Mouse (Mus musculus) heart, embryonic 11.5 days (tissue): Measurements from ENCODE around the gene Dhdds. TPM values are rescaled to one million over a fixed set of nuclear protein-coding genes. Genes with fewer than 3 reads are reported as not detected.
A peak's percentile ranks its signal among the peaks of the same experiment; 100 is the strongest.

Source experiments
- ATAC-seq: fragments of 200-750 bp; cut with Nextera tagmentation; replicated peaks from 2 replicates; pipeline ENCODE4 v1.8.0; 2017; ENCODE audit warnings: moderate library complexity; ENCODE audit not compliant: insufficient number of reproducible peaks, low FRiP score, low TSS enrichment
- H3K27ac ChIP-seq: fragments of 300-500 bp; sonication (generic); 2 replicates; pipeline ENCODE4 v1.5.1; 2014; ENCODE audit warnings: mild to moderate bottlenecking, low read depth, low read length
- H3K27me3 ChIP-seq: fragments of 300-500 bp; sonication (generic); 2 replicates; pipeline ENCODE4 v1.6.1; 2014; ENCODE audit warnings: mild to moderate bottlenecking, low read length, mixed read lengths; ENCODE audit not compliant: control insufficient read depth, insufficient read depth
- H3K36me3 ChIP-seq: fragments of 300-500 bp; sonication (generic); 2 replicates; pipeline ENCODE4 v1.6.1; 2014; ENCODE audit warnings: mild to moderate bottlenecking, low read length, moderate library complexity, mixed read lengths; ENCODE audit not compliant: control insufficient read depth, insufficient read depth
- H3K4me1 ChIP-seq: fragments of 300-500 bp; sonication (generic); 2 replicates; pipeline ENCODE4 v1.6.1; 2014; ENCODE audit warnings: low read length; ENCODE audit not compliant: control insufficient read depth, insufficient read depth
- H3K4me2 ChIP-seq: fragments of 300-500 bp; sonication (generic); 2 replicates; pipeline ENCODE4 v1.6.1; 2014; ENCODE audit warnings: mild to moderate bottlenecking, moderate library complexity
- H3K4me3 ChIP-seq: fragments of 300-500 bp; sonication (generic); 2 replicates; pipeline ENCODE4 v1.5.1; 2014; ENCODE audit warnings: low read depth, low read length
- H3K9ac ChIP-seq: fragments of 300-500 bp; sonication (generic); 2 replicates; pipeline ENCODE4 v1.6.1; 2014; ENCODE audit warnings: mild to moderate bottlenecking, low read depth, low read length, moderate library complexity
- H3K9me3 ChIP-seq: fragments of 300-500 bp; sonication (generic); replicated peaks from 2 replicates; pipeline ENCODE4 v1.6.1; 2016; ENCODE audit warnings: low read length; ENCODE audit not compliant: control insufficient read depth
- WGBS: fragments of 180-500 bp; shearing (Covaris S2); extraction: QIAGEN DNeasy Blood & Tissue Kit; methylation state at CpG from one replicate; pipeline ENCODE4 v1.1.7; 2014; ENCODE audit not compliant: insufficient replicate concordance; 5-methylcytosine and 5-hydroxymethylcytosine counted together
- polyA plus RNA-seq: library from polyadenylated mRNA; unstranded; fragments of >200 nt; fragmentation: Nextera tagmentation; extraction: Ambion mirVana; gene quantifications from 2 replicates; pipeline ENCODE4 v1.2.1, GENCODE M21; 2014

Gene Dhdds
- polyA plus RNA-seq, 1 experiment from 2014 or later, result 35.3 TPM

GRCm38 (mm10) chr4:134011450-134012414, 11.0 kb upstream of the Dhdds start:
- WGBS, result 6% methylated on average over 16 of the region's 16 CpGs
- H3K4me3 ChIP-seq, result no peak overlapping the region
- peaks cover 35% of the 10 kb centered on the region for H3K4me1 ChIP-seq
- no peak overlapping the region for H3K27ac ChIP-seq
- peak overlapping the region; percentile 49 for H3K4me2 ChIP-seq
- ATAC-seq, result no peak; the same call in 1 of the 2 replicates
- peaks cover under 1% of the 10 kb centered on the region; the same call in 1 of the 2 replicates for H3K27me3 ChIP-seq
- no peaks in the 10 kb centered on the region for H3K9me3 ChIP-seq
- H3K36me3 ChIP-seq, result no peaks in the 10 kb centered on the region
- 0 out of 2 replicates have a peak overlapping the region, but pooled peaks have one; percentile 3 for H3K9ac ChIP-seq

GRCm38 (mm10) chr4:134009709-134010108, 9.0 kb upstream of the Dhdds start:
- ATAC-seq, result no peak

DNA sequence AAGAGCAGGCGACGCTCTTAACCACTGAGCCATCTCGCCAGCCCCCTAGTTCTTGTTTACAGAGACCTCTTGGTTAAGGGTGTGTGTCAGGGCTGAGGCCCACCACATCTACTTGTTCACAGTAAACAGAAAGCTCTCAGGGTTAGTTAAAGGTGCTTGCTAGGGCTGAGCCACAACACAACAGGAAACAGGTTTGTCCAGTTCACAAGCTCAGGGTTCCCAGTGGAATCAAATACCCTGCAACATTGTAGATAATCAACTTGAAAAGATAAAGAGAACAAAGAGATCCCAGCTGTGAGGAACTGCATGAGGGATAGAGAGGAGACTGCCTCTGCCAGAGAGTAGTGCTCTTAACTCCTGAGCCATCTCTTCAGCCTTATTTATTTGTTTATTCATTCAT, 6.1 kb upstream of the Dhdds start:
- no peak overlapping the region for H3K4me2 ChIP-seq
- no peaks in the 10 kb centered on the region for H3K27me3 ChIP-seq
- 85% methylated on average over 3 of the region's 3 CpGs for WGBS
- H3K9me3 ChIP-seq, result no peaks in the 10 kb centered on the region
- H3K36me3 ChIP-seq, result no peaks in the 10 kb centered on the region
- H3K4me1 ChIP-seq, result peaks cover 8% of the 10 kb centered on the region
- no peak for ATAC-seq
- H3K27ac ChIP-seq, result no peak overlapping the region
- no peak overlapping the region for H3K9ac ChIP-seq
- no peak overlapping the region for H3K4me3 ChIP-seq

More at GRCm38 (mm10) chr4:134009709-134010108, 9.0 kb upstream of the Dhdds start:
- no peak overlapping the region for H3K4me2 ChIP-seq
- no peaks in the 10 kb centered on the region for H3K9me3 ChIP-seq
- H3K36me3 ChIP-seq, result no peaks in the 10 kb centered on the region
- H3K9ac ChIP-seq, result no peak overlapping the region
- no peak overlapping the region for H3K27ac ChIP-seq
- H3K4me1 ChIP-seq, result peaks cover 22% of the 10 kb centered on the region
- WGBS, result 73% methylated on average over 6 of the region's 6 CpGs
- no peak overlapping the region for H3K4me3 ChIP-seq
- no peaks in the 10 kb centered on the region for H3K27me3 ChIP-seq

DNA sequence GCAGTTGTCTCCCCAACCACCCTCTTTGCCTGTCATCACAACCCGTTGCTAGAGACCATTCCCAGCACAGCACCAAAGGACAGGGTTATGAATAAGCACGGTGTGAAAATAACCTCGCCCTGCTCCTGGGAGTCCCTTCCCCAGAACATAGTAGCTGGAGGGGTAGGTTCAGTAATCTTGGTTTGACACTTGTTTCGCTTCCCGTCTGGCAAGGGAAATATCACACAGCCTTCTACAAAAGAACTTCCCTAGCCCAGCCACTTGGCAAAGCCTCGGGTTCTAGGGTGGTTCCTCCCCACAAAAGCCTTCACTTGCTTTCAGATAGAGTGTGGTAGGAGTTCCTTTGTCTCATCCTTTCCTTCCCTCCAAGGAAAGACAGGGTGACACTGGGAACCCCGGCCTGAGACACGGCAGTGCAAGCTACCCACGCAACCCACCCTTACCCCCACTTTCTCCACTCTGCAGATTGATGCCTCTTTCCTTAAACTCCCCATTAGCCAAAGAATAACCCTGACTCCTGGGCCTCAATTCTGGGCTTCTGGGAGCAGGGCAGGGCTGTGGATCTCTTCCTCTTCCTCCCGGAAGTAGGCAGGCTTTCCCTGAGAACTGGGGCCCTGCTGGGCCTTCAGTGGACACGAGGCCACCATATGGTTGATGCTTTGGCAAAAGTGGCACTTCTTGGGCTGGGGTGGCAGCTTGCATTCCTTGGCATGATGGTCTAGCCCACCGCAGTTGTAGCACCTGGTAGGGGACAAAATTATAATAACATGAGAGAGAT, 5.1 kb upstream of the Dhdds start:
- Histone ChIP-seq H3K4me3 (no peak overlapping the region), H3K27me3 (no peaks in the 10 kb centered on the region), H3K27ac (no peak overlapping the region; the same call in 1 of the 2 replicates), H3K4me1 (no peaks in the 10 kb centered on the region; the same call in 1 of the 2 replicates), H3K9me3 (no peaks in the 10 kb centered on the region), H3K9ac (no peak overlapping the region), H3K4me2 (no peak overlapping the region), H3K36me3 (no peaks in the 10 kb centered on the region)
- 61% methylated on average over 12 of the region's 12 CpGs for WGBS
- ATAC-seq, result no peak

DNA sequence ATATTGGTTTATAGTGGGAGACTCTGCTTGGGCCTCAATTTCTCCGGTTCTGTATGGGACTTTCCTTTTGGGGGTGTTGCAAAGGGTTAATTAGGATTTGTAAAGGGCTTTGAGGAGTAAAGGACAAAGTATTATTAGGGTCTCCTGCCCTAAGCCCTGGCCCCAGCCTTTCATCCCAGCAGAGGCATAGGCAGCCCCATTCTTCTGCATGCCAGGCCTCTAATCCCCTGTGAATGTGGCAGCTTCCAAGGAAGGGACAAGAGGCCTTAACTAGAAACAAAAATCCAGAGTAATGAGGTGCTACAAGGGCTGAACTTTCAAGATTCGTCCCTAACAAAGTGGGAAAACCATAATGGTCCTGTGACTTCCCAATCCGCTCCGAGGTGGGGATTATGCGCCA, 2.2 kb upstream of the Dhdds start:
- no peaks in the 10 kb centered on the region for H3K36me3 ChIP-seq
- no peak overlapping the region for H3K9ac ChIP-seq
- WGBS, result 68% methylated on average over 5 of the region's 5 CpGs
- ATAC-seq, result no peak
- no peak overlapping the region for H3K4me2 ChIP-seq
- no peaks in the 10 kb centered on the region for H3K9me3 ChIP-seq
- peaks cover 7% of the 10 kb centered on the region for H3K4me1 ChIP-seq
- H3K4me3 ChIP-seq, result no peak overlapping the region
- H3K27ac ChIP-seq, result no peak overlapping the region
- H3K27me3 ChIP-seq, result no peaks in the 10 kb centered on the region

DNA sequence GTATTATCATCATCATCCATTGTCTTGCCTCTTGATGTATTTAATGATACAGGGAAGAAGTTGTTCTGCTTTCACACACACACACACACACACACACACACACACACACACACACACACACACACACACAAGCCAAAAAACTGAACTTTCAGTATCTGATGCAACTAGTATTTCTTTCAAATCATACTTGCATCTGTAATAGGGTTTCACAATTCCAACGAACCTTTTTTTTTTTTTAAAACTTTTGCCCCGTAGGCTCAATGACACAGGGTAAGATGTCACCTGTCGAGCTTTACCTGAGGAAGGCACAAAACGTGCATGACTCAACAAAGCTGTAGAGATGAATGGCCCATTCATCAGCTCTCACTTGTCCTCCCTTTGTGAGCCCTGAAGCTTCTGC, 1.5 kb upstream of the Dhdds start:
- 63% methylated on average over 4 of the region's 4 CpGs for WGBS
- Histone ChIP-seq H3K4me3 (no peak overlapping the region), H3K27me3 (no peaks in the 10 kb centered on the region), H3K9me3 (no peaks in the 10 kb centered on the region), H3K9ac (no peak overlapping the region), H3K4me2 (no peak overlapping the region), H3K27ac (no peak overlapping the region), H3K36me3 (no peaks in the 10 kb centered on the region), H3K4me1 (peaks cover 7% of the 10 kb centered on the region)
- no peak for ATAC-seq

GRCm38 (mm10) chr4:134001710-134002109, 992 bp upstream of the Dhdds start:
- Histone ChIP-seq H3K4me3 (no peak overlapping the region), H3K9me3 (no peaks in the 10 kb centered on the region), H3K9ac (no peak overlapping the region), H3K27me3 (no peaks in the 10 kb centered on the region), H3K4me1 (peaks cover 7% of the 10 kb centered on the region), H3K4me2 (no peak overlapping the region), H3K36me3 (no peaks in the 10 kb centered on the region), H3K27ac (no peak overlapping the region)
- WGBS, result 40% methylated on average over 10 of the region's 10 CpGs
- ATAC-seq, result no peak

DNA sequence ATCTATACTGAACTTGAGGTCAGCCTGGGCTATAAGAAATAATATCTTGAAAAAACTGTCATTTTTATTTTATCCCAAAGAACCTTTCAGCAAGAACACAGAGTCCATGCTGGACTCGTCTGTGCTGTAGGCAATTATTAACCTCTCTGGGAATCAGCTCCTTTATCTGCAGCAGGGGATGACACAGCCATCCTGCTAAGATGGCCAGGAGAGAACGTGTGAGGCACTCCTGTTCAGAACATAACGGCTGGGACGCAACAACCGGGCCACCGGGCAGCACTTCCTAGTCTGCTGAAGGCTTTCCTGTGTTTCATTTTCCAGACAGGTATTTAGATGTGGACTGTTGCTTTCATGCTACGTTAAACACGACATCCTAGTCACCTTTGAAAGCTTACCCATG, 6.0 kb downstream of the Dhdds start:
- no peak overlapping the region for H3K4me3 ChIP-seq
- H3K4me2 ChIP-seq, result no peak overlapping the region
- 86% methylated on average over 8 of the region's 8 CpGs for WGBS
- peaks cover 2% of the 10 kb centered on the region; the same call in 1 of the 2 replicates for H3K4me1 ChIP-seq
- no peak for ATAC-seq
- H3K36me3 ChIP-seq, result peaks cover 20% of the 10 kb centered on the region
- no peak overlapping the region for H3K9ac ChIP-seq
- no peaks in the 10 kb centered on the region for H3K27me3 ChIP-seq
- H3K9me3 ChIP-seq, result no peaks in the 10 kb centered on the region
- H3K27ac ChIP-seq, result no peak overlapping the region
